Mouse (Mus musculus) bone marrow, adult 2 months (tissue): Measurements from ENCODE around the gene Cpa4. TPM values are rescaled to one million over a fixed set of nuclear protein-coding genes. Genes with fewer than 3 reads are reported as not detected.

Experiments
- H3K27ac ChIP-seq: fragments of 200-500 bp; 2 replicates; pipeline ENCODE4 v1.5.1; 2012; ENCODE audit warnings: low read depth, mild to moderate bottlenecking, control low read depth, inconsistent platforms, low read length; ENCODE audit not compliant: control insufficient read depth, poor library complexity, insufficient read depth
- H3K4me1 ChIP-seq: fragments of 200-500 bp; 2 replicates; pipeline ENCODE4 v1.6.1; 2011; ENCODE audit warnings: low read length; ENCODE audit not compliant: control insufficient read depth, insufficient read depth
- H3K4me3 ChIP-seq: fragments of 200-500 bp; replicated peaks from 2 replicates; pipeline ENCODE3; 2011; ENCODE audit warnings: mild to moderate bottlenecking, low read depth, low read length, control low read depth; ENCODE audit not compliant: control insufficient read depth
- CTCF ChIP-seq: fragments of 200-500 bp; IDR thresholded peaks from 2 replicates; pipeline ENCODE4 v1.5.1; 2011; ENCODE audit warnings: low read length, control low read depth; ENCODE audit not compliant: control insufficient read depth, insufficient read depth
- POLR2A ChIP-seq: fragments of 200-500 bp; IDR thresholded peaks from 2 replicates; pipeline ENCODE4 v1.6.1; 2011; ENCODE audit warnings: low read depth, mild to moderate bottlenecking, control low read depth, low read length, borderline replicate concordance; ENCODE audit not compliant: control insufficient read depth
- WGBS: fragments of 180-500 bp; shearing (Covaris S2); methylation state at CpG from one replicate; pipeline ENCODE4 v1.1.7; 2018; 5-methylcytosine and 5-hydroxymethylcytosine counted together
- polyA plus RNA-seq: library from polyadenylated mRNA; stranded (reverse); fragments of >200 nt; gene quantifications from 2 replicates; pipeline ENCODE4 v1.2.4, GENCODE M21; 2011; ENCODE audit warnings: low replicate concordance; ENCODE audit not compliant: missing spikeins, insufficient read depth, insufficient read length

Gene Cpa4
- polyA plus RNA-seq = not detected in 2 replicates

DNA sequence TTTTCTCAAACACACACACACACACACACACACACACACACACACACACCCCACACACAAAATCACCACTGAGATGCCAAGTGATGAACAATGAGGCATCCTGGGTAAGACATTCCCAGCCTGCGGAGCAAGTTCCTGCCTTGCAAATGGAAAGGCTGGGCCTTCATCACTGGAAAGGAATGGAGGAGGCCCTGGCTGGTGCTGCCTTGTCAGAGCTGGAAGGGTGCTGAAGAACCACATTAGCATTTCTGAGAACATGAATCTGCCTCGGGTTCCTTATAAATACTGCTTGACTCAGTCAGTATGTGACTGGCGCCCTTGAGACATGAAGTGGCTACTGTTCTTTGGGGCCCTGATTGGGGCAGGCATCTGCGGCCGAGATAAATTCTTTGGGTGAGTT lies at the start of gene Cpa4:
Gene Cpa4 (plus strand): TSS at position 301 of the 400 bp plus-strand sequence.
- TF ChIP-seq CTCF (no peak), POLR2A (no peak)
- Histone ChIP-seq H3K27ac (no peak within 1 kb of the TSS), H3K4me1 (no peaks in the 10 kb centered on the region), H3K4me3 (no peak within 1 kb of the TSS)
- WGBS = 77% methylated on average over 5 of the region's 5 CpGs

DNA sequence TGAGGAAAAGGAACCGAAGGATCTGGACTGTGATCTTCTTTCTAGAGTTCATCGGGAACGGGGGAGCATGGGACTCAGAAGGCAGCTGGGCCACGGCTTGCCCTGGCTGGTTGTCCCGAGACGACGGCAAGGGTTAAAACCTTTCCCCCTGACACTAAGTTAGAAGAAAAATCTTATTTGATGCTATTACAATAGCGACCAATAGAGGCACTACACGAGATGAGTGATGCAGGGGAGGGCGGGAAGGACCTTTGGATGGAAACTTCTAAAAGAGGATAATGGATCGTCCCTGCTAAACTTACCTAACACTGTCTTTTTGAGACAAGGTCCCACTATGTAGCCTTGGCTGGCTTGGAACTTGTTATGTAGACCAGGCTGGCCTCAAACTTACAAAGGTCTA lies 47.8 kb upstream of the Cpa4 start:
- 64% methylated on average over 11 of the region's 11 CpGs for WGBS
- no peak overlapping the region for H3K27ac ChIP-seq
- peaks cover 2% of the 10 kb centered on the region for H3K4me1 ChIP-seq
- TF ChIP-seq CTCF = no peak
- TF ChIP-seq POLR2A = no peak
- no peak overlapping the region for H3K4me3 ChIP-seq

DNA sequence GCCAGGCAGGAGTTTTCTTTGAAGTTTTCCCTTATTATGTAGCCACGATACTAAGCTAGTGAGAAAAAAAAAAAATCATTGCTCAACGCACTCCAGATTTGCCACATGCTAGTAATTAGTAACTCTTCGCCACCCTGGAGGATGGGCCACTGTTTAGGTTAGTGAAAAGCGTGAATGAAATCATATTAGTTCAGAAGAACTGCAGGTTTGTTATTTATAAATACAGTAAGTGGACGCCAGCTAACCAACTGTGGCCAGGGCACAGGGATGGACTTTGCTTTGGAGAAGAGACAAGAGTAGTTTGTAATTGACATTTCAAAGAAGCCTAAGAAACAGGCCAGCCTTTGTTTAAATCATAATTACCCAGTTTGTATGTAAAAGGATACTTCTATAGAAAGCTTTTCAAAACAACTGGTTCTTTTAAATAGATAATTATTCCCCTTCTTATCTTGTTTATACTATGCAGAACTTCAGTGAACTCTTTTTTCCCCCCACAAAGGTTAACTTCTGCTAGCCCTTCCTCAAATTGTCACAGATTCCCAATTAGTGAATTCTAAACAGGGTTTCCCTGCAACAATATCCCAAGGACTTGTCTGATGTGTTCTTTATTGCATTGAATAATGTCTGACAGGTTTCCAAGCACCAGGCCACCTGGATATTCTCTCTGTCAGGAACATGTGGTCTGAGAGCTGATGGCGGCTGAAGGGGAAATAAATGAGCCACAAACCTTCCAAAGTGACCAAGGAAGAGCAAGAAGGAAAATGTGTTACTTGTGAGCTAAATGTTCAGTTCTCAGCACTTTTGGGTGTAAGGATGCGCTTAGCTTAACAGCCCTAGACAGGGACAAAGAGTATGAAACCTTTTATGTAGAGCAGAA lies 42.5 kb upstream of the Cpa4 start:
- no peak overlapping the region for H3K4me3 ChIP-seq
- H3K27ac ChIP-seq = no peak overlapping the region
- TF ChIP-seq POLR2A (no peak), CTCF (no peak)
- 69% methylated on average over 7 of the region's 7 CpGs for WGBS
- H3K4me1 ChIP-seq = peaks cover 2% of the 10 kb centered on the region

DNA sequence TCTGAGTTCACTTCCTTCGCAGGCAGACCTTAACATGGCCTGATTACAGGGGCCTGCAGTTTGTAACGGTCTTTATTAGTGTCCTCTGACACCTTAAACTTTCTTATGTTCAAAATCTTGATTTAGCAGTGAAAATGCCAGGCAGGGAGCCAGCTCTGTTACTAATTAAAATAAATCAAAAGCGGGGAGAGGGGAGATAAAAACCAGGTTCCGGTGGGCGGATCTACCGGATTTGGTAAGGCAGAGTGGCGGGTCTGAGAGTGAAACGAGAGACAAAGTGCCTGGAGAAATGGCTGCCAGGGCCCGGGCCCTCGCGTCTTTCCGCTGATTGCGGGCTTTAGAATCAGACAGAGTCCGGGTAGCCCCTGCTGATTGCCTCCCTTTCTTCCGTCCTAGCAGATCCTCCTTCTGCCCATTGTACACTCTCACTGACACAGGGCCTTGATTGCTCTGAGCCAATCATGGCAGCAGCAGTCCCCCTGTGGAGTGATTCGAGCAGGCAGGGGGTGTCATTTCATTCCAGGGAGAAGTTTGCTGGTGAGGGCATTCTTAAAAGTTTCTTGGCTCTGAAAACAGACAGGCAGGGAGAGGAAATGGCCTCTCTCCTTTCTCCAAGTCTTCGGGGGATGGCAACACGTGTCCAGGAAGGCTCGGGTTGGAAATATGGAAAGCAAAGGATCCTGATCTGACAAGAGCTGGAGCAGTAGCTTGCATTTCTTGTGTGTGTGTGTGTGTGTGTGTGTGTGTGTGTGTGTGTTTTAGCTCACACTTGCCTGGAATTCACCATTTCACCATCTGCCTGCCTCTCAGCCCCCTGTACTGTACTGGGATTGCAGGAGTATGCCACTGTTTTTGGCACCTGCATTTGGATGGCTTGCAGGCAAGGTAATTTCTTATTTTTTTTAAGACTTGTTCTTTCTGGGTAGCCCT lies 41.3 kb upstream of the Cpa4 start:
- no peak for TF ChIP-seq POLR2A
- no peak for TF ChIP-seq CTCF

DNA sequence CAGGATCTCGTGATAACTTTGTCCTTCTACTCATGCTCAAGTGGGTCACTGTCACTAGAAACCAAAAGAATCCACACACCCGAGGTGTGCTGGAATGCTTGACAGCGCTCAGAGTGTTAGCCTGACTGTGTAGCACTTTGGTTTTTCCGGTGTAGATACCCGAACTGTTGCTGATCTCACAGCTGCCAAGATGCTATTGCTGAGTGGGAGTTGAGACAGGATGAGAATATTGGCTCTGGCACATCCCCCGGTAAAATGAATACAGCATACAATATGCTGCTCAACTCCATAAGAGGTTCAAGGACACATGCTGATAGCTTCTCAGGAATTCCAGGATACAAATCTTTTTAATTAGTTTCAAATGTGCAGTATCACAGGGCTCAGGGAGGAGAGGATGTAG lies 39.4 kb upstream of the Cpa4 start:
- no peak overlapping the region for H3K27ac ChIP-seq

More for the DNA sequence above, 41.3 kb upstream of the Cpa4 start:
- no peak overlapping the region for H3K4me3 ChIP-seq
- 39% methylated on average over 19 of the region's 19 CpGs for WGBS
- peaks cover 2% of the 10 kb centered on the region for H3K4me1 ChIP-seq
- H3K27ac ChIP-seq = no peak overlapping the region

DNA sequence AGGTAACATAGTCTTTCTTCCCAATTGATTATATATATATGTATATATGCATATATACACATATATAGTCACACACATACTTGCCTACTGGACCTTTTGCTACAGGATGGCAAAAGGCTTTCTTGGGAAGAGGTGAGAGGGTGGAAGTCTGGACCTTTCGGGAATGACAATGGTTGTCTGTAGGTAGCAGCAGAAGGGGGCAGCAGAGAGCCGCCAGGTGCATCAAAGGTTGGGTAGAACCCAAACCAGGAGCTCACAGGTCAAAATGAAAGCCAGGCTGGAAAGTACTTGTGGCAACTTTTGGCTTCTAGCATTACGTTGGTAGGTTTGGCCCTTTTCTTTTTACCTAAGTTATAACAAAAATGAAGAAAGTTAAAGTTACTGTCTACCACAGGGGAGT lies 32.8 kb upstream of the Cpa4 start:
- Histone ChIP-seq H3K4me1 (no peaks in the 10 kb centered on the region), H3K4me3 (no peak overlapping the region), H3K27ac (no peak overlapping the region)
- TF ChIP-seq CTCF (peak; percentile 69), POLR2A (no peak)
- WGBS = 23% methylated on average over 3 of the region's 3 CpGs

More for the DNA sequence above, 39.4 kb upstream of the Cpa4 start:
- H3K4me1 ChIP-seq = no peaks in the 10 kb centered on the region
- 77% methylated on average over 6 of the region's 6 CpGs for WGBS
- no peak overlapping the region for H3K4me3 ChIP-seq
- TF ChIP-seq POLR2A = no peak
- TF ChIP-seq CTCF = no peak

DNA sequence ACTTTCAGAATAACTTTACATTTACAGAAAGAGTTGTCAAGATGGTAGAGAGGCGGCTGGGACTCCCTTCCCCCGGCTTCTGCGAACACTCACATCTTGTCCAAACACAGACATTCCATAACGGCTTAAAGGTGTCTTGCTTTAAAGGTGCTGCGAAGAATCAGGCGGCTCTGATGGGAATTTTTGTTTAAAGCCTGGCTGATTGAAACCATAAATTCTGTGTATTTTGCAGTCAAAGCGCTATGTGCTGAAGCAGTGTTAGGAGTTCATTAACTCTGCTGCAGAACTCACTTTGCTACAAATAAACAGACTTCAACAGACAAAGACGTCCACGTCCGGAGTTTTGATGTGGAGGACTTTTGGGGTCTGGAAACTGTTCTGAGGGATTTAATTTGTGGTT lies 29.9 kb upstream of the Cpa4 start:
- TF ChIP-seq POLR2A (no peak), CTCF (no peak)
- no peaks in the 10 kb centered on the region; the same call in 1 of the 2 replicates for H3K4me1 ChIP-seq
- H3K27ac ChIP-seq = no peak overlapping the region
- no peak overlapping the region for H3K4me3 ChIP-seq
- WGBS = 88% methylated on average over 10 of the region's 10 CpGs

DNA sequence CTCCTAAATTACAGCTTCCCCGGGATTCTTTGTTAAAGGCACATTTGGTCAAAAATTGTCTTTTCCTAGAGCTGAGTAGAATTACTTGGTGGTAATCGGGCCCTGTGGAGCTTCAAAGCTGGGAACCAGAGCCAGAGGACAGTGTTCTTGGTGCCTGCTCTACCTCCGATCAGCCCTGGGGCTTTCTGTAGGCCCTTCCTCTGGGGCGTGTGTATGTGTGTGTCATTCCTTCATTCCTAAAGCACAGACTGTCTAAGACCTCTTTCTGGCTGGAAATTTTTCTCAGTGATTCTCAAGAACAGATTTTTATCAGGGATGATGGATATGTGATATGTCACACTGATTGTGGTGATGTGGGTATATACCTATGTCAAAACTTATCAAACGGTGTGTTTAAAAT lies 29.4 kb upstream of the Cpa4 start:
- 76% methylated on average over 5 of the region's 5 CpGs for whole genome bisulfite sequencing
- H3K4me3 ChIP-seq = no peak overlapping the region
- H3K4me1 ChIP-seq = no peaks in the 10 kb centered on the region; the same call in 1 of the 2 replicates
- no peak overlapping the region for H3K27ac ChIP-seq
- no peak for TF ChIP-seq CTCF
- TF ChIP-seq POLR2A = no peak
